Mouse (Mus musculus): ENCODE results near the gene Ubac2.
A peak's percentile ranks its signal among the peaks of the same experiment; 100 is the strongest.

Ubac2 gene

GRCm38 (mm10) chr14:122011768-122012167 is 133.3 kb downstream of the Ubac2 start:
- no peak for DNase-seq

- DNase-seq = no peak
Observed at GRCm38 (mm10) chr14:122012193-122012592, 133.8 kb downstream of the Ubac2 start.

DNA sequence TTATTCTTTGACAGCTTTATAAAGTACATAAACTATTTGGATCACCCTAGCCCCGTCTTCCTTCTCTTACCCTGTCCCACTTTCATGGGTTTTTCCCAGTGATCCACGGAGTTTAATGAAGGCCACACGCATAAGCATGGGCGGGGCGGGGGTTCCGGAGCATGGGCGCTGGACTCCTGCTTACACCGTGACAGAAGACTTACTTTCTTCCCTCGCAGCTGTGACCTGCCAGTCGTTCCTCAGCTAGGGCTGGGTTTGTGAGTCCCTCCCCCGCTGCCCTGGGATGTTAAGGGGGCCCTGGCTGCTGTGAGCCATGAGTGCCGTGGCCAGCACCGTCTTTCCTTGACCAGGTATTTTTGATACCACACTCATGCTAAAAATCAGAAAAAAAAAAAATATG is 134.4 kb downstream of the Ubac2 start:
- DNase-seq = peak; percentile 47

DNA sequence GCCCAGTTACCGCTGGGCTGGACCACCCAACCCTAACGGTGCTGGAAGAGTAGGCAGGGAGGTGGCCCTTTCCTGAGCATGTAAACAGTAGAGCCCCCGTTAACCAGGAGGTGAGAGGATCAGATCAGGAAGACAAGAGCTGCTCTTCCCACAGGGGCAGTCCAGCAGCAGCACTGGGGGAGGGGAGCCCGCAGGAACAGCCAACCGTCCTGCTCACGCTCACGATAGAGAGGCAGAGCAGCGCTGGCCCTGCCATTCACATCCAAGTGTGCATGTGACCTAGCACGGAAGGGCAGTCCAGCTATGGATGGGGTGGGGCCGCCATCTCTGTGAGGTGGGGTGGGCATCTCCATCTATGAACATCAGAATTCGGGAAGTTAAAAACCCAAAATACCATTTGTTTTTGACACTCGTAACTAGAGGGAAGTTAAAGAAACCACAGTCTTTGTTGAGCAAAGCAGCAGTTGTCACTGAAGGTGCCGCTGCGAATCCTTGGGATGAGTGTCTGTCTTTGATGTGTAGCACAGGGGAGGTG is 135.1 kb downstream of the Ubac2 start:
- DNase-seq = peak; percentile 60

GRCm38 (mm10) chr14:122017958-122018357 is 139.5 kb downstream of the Ubac2 start:
- DNase-seq = peak; percentile 48

DNA sequence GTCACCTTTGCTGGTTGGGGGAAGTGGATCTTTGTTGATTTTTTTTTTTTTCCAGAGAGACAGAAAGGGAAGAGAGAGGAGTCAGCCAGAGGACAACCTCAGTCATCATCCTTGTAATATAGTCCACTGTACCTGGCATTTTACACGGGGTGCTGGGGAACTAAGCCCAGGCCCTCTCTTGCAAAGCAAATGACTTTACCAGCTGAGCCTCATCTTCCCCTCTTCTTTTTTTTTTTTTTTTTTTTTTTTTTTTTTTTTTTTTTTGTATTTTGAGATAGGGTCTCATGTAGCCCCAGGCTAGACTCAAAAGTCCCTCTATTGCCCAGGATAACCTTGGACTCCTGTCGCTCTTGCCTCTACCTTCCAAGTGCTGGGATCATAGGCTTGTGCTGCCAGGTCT is 141.0 kb downstream of the Ubac2 start:
- DNase-seq = no peak

- no peak for DNase-seq
Observed at GRCm38 (mm10) chr14:122020567-122020966, 142.1 kb downstream of the Ubac2 start.

DNA sequence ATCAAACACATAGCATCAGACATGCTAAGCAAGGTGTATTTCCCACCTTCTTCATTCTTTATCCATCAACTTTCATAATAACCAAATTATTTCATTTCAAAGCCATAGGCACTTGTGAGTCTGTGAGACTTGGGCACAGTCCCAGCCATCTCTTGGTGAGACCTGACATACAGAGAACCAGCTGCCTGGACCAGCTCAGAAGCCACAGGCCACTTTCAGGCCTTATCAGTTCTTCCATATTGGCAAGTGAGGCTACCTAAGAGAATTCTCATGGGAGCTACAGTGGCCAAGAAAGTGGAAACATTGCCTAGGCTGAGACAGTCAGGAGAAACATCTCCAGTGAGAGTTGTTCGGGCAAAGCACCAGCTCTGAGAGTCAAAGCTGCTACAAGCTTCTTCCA is 144.6 kb downstream of the Ubac2 start:
- DNase-seq = no peak

DNA sequence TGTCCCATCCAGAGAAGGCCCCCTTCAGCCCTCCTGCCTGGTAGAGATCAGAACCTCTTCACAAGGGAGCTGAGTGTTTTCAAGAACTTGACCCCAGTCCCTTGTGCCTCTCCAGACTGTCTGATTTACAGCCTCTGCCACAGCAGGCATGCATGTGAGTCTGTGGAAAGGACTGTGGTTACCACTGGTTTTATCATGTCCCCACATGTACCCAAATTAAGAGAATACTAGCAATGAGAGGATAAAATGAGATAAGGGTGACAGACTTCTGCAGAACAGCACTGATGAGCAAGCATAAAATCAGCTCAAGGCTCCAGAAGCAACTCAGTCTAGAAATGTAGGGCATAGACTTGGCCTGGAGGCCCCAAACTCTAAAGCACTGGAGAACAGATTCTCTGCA is 145.5 kb downstream of the Ubac2 start:
- DNase-seq = no peak

GRCm38 (mm10) chr14:122028926-122029745 is 150.7 kb downstream of the Ubac2 start:
- peak; percentile 61 for DNase-seq

GRCm38 (mm10) chr14:122029851-122030250 is 151.4 kb downstream of the Ubac2 start:
- DNase-seq = no peak

DNA sequence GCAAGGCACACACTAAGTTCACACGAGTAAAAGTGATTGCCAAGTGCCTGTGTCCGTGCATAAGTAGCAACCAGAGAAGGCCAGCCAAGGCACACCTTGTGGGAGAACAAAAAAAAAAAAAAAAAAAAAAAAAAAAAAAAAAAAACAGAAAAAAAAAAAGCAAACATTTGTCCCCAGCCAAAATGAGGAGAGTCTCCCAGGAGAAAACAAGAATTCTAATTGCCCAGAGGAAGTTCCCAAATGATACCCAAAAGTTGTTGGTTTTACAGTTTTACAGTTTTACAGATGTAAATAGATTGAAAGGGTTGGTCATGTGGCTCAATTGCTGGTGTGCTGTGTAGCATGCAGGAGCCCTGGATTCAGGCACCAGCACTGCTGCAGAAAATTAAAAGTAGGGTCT is 153.6 kb downstream of the Ubac2 start:
- DNase-seq = no peak

DNA sequence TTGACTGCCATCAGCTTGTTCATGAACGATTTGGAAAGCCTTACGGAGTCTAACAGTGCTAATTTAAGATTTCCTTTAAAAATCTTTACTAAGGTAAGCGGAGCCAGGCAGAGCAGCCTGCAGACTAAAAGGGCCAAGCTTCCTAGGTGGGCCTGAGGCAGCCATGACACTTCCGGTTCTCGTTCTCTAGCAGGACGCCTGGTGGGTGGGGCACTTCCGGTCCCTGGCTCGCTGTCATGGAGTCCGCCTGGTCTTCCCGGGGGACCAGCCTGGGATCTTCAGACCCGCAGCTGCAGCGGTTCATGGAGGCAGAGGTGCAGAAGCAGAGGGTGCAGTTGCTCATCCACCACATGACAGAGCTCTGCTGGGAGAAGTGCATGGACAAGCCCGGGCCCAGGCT is 156.0 kb downstream of the Ubac2 start, which contains the start of gene Timm8a2:
Gene Timm8a2 (plus strand): TSS at position 224 of the 400 bp plus-strand sequence.
- no peak for DNase-seq

GRCm38 (mm10) chr14:122035181-122035580 is 156.8 kb downstream of the Ubac2 start:
- no peak for DNase-seq

DNA sequence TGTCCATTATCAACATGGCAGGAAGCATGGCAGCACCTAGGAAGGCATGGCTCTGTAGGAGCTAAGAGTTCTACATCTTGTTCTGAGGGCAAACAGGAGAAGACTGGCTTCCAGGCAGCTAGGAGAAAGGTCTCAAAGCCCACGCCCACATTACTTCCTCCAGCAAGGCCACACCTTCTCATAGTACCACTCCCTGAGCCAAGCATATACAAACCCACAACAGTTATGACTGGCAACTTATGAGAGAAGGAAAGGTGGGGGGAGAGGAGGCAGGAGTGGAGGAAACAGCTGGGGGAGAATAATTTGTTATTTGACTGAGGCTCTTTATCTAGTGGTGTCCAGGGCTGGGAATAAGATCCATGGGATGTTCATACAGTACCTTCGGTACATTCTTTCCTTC is 157.4 kb downstream of the Ubac2 start:
- no peak for DNase-seq

DNA sequence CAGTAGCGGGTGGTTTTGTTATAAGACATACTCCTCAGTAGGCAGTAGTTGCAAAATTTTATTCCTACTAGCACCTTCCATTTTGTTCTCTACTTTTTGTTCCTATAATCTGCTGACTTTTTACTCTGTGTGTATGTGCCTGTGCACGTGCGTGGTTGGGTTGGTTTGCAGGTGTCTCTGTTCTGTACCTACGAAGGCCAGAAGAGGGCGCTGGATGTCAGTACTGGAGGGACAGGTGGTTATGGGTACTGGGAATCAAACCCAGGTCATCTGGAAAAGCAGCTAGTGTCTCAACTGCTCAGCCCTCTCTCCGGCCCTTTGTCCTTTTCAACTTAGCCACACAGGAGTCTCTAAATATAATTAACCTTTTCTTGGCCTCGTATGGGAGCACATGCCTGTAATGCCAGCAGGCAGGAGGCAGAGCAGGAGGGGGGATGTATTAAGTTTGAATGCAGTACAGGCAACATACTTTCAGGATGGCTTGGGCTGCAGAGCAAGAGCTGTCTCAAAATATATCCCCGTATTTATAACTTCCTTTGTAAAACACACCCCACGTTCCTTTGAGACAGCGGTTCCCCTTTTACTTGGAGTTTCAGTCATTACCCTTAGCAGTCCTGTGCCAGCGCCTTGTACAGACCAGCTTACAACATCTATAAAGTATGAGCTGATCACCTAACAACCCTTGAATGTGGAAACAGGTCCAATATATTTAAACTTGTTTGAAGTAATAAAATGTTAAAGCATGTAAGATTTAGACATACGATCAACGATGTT is 160.6 kb downstream of the Ubac2 start:
- DNase-seq = no peak

- DNase-seq = no peak
Observed at GRCm38 (mm10) chr14:122041413-122041825, 163.0 kb downstream of the Ubac2 start.

- no peak for DNase-seq
Observed at GRCm38 (mm10) chr14:122042142-122042694, 163.8 kb downstream of the Ubac2 start.

GRCm38 (mm10) chr14:122047784-122048183 is 169.4 kb downstream of the Ubac2 start:
- DNase-seq = no peak

DNA sequence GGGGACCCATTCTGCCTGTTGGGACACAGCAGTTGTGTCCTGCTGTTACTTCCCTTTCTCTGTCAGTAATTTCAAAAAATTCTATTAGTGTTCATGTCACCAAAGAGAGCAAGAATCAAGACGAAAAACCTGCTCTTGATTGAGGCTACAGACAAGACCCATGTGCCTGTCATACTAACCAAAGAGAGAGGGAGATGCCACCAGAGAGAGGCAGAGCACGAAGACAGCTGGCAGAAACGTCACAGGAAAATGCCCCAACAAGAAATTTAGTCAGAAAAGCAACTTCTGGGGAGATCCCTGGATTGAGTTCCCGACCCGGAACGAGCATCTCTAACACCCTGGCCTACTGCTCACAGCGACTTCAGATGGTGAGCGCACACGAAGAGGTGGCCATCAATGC is 170.4 kb downstream of the Ubac2 start:
- DNase-seq = no peak

DNA sequence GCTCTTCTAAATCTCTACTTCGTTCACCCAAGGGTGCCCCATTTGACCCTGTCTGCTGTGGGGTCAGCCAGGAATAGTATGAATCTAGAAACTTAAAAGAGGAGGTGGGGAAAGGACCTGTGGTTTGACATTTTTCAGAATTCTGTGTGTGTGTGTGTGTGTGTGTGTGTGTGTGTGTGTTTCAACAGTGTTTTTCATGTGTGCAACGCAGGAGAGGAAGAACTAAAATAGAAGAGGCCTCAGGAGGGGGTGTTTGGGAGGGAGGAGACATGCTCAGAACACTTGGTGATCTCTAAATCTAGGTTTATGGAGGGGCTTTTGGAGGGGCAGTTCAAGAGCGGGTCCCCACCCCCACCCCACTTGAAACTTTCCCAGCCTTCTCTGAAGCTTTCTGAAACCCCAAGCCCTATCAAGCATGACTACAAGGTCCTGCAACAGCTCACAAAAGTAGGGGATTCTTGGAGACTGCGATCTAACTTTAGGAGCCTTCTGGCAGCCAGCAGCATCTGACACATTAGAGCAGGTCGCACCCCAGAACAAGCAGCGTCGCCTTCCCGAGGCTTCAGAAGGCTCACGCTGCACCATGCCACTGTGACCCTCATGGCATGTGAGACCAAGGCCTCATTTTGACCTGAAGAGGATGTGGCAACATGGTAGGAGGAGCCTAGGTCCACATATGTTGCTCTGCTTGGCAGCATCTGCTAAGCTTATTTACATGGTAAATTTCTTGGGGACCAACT is 174.6 kb downstream of the Ubac2 start:
- DNase-seq = peak; percentile 50

DNA sequence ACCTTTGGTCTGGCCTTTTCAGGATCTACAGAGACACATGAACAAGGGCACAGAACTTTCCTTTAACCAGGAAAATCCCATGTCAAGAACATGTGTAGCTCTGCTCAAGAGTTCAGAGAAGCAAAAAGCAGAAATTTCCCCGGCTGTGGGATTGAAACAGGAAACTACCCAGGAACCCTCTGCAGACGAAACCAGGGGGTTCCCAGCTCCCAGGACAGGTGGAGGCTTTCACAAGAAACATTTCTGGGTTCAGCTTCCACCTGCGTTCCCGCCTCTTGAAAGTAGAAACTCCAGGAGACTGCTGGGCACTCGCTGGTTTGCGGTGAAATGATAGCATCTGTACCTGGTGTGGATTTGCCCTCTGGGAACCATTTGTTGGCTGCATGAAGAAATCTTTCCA is 178.5 kb downstream of the Ubac2 start:
- DNase-seq = no peak

GRCm38 (mm10) chr14:122057941-122058346 is 179.5 kb downstream of the Ubac2 start:
- DNase-seq = no peak

Data from thymus, postnatal 14 days (tissue).